8 mouse cellular contexts compared by ENCODE assay signal in genomic region chr10:84440541-84441433, GRCm38 (mm10). TPM values are rescaled to one million over a fixed set of nuclear protein-coding genes. Genes with fewer than 3 reads are reported as not detected.
DNase-seq lines count a peak whose midpoint lies in the region; ATAC-seq lines count a peak whose summit lies in the region.

TSS of gene Nuak1 (minus strand) at chr10:84440597.

- intact Hi-C loops in gastrocnemius, postnatal 14 days (cut with DNase I; ENCODE audit: low total_unique reads): no loop called here
- intact Hi-C loops in left cerebral cortex, postnatal 14 days (cut with DNase I): no loop called here

- peak; percentile 60 for ATAC-seq in activated CD4-positive, CD25-positive, alpha-beta regulatory T cell, adult 4 months
- peak; percentile 42 for ATAC-seq in common myeloid progenitor, adult 5-6 weeks (replicated peaks; ENCODE audit: low read depth, poor library complexity, severe bottlenecking)
- ATAC-seq in inflammation-experienced regulatory T-cells, adult 6 months: peak; percentile 27
- ATAC-seq in megakaryocyte-erythroid progenitor cell, adult 5-6 weeks (replicated peaks; ENCODE audit: low FRiP score, low TSS enrichment, poor library complexity, severe bottlenecking): peak; percentile 65

- peak; percentile 93 for DNase-seq in gastrocnemius, postnatal 14 days
- peak; percentile 85 to 87 for DNase-seq in left cerebral cortex, postnatal 14 days (ENCODE audit: low spot score in 2 of 2)
- peak; percentile 83 to 84 for DNase-seq in right cerebral cortex, postnatal 36 days (ENCODE audit: low spot score in 2 of 2)
- peak; percentile 86 to 88 for DNase-seq in urinary bladder, postnatal 4 days (ENCODE audit: low spot score in 2 of 2)

RNA-seq across cellular contexts. Expression of gene Nuak1, which starts in this region (rescaled TPM):
- polyA plus RNA-seq in activated CD4-positive, CD25-positive, alpha-beta regulatory T cell, adult 4 months (2017; shearing (Covaris generic)): not detected
- 0.14 and 1.0 TPM in 2 replicates for total RNA-seq in common myeloid progenitor, adult 5-6 weeks (2017)
- total RNA-seq in gastrocnemius, postnatal 14 days (2021): 10 to 100 TPM; 12.1 to 15.0 TPM
- polyA plus RNA-seq in inflammation-experienced regulatory T-cells, adult 6 months (2017; shearing (Covaris generic)): not detected
- 10 to 100 TPM; 56.0 to 66.2 TPM for total RNA-seq in left cerebral cortex, postnatal 14 days (2021)
- total RNA-seq in megakaryocyte-erythroid progenitor cell, adult 5-6 weeks (2014; fragmentation: Nextera tagmentation): 3.2 and 4.0 TPM in 2 replicates
- 0.61 and 1.1 TPM in 2 replicates for total RNA-seq in megakaryocyte-erythroid progenitor cell, adult 5-6 weeks (2017)

Comparison
In these comparisons a context has a peak if more than half of its experiments do, and no peak if none do; other contexts are left out.
1. Peak in every context shown above with its lines: DNase-seq and ATAC-seq.
2. Peak in ATAC-seq in activated CD4-positive, CD25-positive, alpha-beta regulatory T cell, adult 4 months; RNA of the gene not detected or under 1 TPM.
3. Peak in ATAC-seq in inflammation-experienced regulatory T-cells, adult 6 months; RNA of the gene not detected or under 1 TPM.